Mouse (Mus musculus) frontal cortex, postnatal 14 days (tissue): Measurements from ENCODE around the gene Msantd1.
"Not testable (repeated sequence)": the region's sequence is repeated elsewhere in the genome, so short reads cannot be mapped to it uniquely, and the experiment has no call there.

ENCODE experiments used
- DNase-seq, 2 experiments: peaks; one replicate each; pipeline ENCODE4 v3.0.0; 2022; ENCODE audit warnings: low spot score in 2 of 2

The Msantd1 gene

DNA sequence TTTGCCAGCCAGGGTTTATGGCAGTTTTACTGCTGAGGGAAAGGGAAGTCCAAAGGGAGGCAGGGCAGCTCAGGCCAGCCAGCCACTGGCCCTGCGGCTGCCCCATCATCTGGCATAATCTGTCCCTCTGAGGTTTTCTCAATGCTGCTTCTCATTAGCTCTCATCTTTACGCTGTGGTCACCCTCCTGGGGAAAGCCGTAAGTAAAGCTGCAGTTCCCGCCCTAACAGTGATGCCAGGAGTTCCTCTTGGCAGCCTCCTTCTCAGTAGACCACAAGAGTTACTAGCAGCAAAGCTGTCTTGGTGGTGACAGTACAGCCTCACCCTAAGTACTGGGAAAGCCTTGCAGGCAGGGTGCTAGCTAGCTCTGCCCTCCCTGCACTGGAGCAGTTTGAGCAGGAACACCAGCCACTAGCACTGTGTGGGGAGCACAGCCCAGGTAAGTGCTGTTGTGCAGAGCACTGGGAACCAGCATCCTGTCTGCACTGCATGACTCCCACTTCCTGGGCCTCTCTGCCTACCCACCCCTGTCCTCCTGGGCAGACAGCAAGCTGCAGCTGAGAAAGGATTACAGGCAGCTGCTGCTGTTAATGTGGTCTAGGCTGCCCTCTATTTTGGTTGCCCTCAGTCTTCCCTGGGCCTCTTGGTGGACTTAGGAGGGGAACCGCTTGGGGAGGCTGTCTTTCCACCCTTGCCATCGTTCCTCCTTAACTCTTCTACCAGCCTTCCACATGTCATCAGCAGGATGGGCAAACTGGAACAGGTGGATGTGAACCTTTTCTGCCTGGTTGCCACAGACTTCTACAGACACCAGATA is at the start of gene Msantd1:
Gene Msantd1, plus strand, starts transcription at position 103 of the 816 bp plus-strand sequence.
- DNase-seq, result no peak

GRCm38 (mm10) chr5:34865367-34865766 is 42.4 kb upstream of the Msantd1 start:
- DNase-seq, result no peak

DNA sequence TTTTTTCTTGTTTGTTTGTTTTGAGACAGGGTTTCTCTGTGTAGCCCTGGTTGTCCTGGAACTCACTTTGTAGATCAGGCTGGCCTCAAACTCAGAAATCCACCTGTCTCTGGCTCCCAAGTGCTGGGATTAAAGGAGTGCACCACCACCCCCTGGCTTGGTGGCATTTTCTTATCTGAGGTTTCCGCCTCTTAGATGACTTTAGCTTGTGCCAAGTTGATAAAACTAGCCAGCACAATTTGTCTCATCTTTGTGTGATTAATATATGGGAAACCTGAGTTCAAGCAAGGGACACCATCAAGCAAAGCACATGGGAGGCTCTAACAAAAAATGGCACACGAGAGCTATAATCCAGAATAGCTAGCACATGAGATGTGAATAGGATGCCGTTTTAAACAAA is 27.5 kb upstream of the Msantd1 start:
- not testable (repeated sequence) for DNase-seq

GRCm38 (mm10) chr5:34881023-34881422 is 26.8 kb upstream of the Msantd1 start:
- no peak for DNase-seq

DNA sequence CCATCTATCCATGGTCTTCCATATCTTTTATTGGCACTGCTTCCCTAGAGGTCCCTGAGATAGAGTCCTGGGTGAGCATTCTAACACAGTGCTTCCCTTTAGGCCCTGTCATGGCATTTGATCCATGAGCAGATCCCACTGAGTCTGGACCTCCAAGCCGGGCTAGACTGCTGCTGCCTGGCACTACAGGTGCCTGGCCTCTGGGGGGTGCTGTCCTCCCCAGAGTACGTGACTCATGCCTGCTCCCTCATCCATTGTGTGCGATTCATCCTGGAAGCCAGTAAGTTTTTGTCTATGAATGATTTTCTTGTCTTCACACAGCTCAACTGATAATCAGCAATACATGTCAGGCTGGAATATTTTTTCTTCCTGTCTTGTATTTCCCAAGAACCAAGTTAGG is 22.6 kb upstream of the Msantd1 start:
- DNase-seq, result no peak

- DNase-seq, result no peak
These were observed 18.6 kb upstream of the Msantd1 start for GRCm38 (mm10) chr5:34889252-34889651.

DNA sequence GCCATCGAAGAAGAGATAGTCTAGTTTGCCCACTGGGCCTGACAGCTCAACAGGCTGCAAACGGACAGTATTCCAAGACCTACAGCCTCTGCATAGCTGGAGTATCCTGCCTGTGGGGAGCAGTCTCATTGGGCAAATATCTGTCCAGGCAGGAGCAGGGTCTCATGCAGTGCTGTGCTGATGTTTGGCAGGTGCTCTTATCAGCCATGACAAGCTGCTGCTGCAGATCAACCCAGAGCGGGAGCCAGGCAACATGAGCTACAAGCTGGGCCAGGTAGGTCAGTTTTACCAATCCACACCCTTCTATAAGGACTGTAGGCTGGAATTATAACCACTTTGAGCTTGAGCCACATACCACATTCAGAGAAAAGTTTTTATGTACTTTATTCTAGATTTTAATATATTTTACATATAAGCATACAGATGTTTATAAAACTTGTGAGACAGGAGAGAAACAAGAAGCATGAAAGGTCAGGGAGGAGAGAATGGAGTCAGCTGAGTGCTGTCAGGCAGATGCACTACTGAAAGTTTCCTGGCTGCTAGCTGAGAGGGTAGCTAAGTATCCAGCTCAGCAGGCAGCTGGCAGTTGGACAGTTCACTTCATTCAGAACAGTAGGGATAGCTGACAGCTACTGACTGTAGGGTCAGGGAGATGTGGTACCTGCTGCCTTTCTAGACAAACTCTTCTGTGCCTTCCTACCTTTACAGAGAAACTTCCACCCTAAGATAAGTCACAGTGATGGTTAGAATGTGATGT is 10.9 kb upstream of the Msantd1 start:
- DNase-seq, result no peak

- no peak for DNase-seq
These were observed 7.9 kb upstream of the Msantd1 start for GRCm38 (mm10) chr5:34899787-34900469.

GRCm38 (mm10) chr5:34902371-34902770 is 5.4 kb upstream of the Msantd1 start:
- no peak for DNase-seq

DNA sequence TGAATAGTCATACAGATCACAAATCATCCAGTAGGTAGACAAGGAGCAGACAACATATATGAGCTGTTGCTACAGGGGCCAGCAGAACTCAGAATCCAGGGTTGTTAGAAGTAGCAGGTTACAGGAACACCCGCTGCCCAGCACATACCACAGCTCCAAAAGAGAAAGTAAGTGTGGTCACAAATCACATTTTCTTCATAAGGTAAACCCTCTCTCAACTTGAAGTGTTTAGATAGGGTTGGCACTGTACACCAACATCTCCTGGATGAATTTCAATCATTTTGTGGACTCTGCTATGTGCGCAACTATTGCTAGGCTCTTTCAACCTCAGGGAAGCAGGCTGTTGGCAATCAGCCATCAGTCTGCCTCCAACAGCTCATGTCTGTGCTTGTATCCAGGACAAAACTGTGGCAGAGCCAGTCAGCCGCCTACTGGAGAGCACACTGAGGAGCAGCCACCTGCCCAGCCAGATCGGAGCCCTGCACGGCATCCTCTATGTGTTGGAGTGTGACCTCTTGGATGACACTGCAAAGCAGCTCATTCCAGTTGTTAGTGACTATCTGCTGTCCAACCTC is 4.9 kb upstream of the Msantd1 start:
- DNase-seq, result no peak

GRCm38 (mm10) chr5:34904412-34904811 is 3.4 kb upstream of the Msantd1 start:
- DNase-seq, result no peak

DNA sequence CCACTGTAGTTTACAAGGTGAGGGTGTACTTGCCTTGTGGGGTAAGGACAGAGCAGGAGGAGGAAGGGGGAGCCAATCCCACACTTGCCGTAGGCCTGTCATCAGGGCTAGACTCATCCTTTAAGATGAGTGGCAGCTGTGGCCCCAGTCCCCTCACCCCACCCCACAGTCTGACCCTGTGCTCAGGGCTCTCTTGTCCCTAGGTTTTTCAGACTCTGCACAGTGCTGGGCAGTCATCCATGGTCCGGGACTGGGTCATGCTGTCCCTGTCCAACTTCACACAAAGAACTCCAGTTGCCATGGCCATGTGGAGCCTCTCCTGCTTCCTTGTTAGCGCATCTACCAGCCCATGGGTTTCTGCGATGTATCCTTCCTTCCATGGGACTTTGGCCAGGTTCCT is 582 bp upstream of the Msantd1 start:
- DNase-seq, result no peak

DNA sequence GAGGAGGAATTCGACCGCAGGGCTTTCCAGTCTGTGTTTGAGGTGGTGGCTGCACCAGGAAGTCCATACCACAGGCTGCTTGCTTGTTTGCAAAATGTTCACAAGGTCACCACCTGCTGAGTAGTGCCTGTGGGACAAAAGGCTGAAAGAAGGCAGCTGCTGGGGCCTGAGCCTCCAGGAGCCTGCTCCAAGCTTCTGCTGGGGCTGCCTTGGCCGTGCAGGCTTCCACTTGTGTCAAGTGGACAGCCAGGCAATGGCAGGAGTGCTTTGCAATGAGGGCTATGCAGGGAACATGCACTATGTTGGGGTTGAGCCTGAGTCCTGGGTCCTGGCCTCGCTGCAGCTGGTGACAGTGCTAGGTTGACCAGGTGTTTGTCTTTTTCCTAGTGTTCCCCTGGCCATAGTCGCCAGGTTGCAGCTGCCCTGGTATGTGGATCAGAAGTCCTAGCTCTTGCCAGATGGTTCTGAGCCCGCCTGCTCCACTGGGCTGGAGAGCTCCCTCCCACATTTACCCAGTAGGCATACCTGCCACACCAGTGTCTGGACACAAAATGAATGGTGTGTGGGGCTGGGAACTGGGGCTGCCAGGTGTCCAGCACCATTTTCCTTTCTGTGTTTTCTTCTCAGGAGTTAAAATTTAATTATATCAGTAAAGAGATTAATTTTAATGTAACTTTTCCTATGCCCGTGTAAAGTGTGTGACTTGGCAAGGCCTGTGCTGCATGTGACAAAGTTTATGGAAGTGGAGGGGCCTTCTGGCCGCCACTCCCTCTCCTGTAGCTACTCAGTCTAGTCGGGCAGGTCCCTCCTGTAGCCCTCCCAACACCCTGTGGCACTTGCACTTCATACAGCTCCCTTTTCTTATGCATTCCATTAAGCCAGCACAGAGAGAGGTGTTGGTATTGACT is 1.2 kb downstream of the Msantd1 start:
- no peak for DNase-seq

GRCm38 (mm10) chr5:34909634-34910503 is 2.1 kb downstream of the Msantd1 start:
- DNase-seq, result no peak

DNA sequence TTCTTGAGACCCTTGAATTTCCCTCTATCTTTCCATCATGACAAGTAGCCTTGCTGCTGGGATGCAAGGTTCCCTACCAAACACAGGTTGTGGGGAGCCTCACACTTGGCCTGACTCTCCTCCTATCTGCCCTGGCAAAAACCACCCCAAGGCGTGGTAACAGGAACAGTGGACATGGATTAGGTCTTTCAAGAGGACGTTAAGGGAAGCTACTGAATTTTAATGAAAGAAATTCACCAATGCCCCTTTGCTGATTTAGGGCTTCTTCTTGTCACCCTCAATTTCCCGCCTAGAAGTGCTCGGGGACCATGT is 2.6 kb downstream of the Msantd1 start:
- no peak for DNase-seq

GRCm38 (mm10) chr5:34915801-34916200 is 8.0 kb downstream of the Msantd1 start:
- DNase-seq, result peak; percentile 57 to 68

DNA sequence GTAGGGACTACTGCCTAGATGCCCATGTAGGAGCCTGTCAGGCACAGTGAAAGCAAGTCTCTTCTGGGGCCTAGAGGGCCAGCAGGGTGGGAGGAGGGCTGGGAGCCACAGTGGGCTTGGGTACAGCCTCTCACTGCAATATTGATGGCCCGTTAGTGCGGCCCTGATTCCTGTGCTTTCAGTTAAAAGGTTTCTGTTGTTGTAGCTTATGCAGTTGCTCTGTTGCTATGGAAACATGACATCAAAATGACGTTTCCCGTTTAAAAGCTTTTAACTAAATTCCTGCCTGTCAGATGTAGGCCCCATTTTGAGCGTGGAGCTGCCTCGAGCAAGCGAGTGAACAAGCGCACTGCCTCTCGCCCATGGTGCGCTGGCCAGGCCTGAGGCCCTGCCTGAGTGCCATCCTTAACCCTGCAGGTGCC is 9.4 kb downstream of the Msantd1 start:
- peak in 1 of 2 experiments; percentile 21 for DNase-seq

DNA sequence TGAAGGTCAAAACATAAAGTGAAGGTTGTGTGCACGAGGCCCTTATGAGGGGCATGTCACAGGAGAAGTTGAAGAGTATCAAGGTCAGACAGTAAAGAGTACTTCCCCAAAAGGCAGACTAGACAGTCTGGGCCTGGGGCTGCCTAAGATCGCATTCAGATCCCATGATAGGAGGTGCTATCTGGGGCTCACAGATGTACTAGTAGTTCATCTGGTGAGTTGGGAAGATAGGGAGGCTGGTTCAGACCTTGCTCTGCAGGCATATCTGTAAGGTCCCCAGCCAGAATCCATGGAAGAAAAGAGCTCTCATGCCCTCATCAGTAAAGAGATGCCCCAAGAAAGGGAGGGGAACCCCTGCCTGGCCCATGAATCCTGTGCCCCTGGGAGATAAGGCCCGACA is 11.0 kb downstream of the Msantd1 start:
- no peak for DNase-seq

- no peak for DNase-seq
These were observed 14.7 kb downstream of the Msantd1 start for GRCm38 (mm10) chr5:34922531-34922930.

GRCm38 (mm10) chr5:34923920-34924319 is 16.1 kb downstream of the Msantd1 start:
- no peak for DNase-seq
